Mouse (Mus musculus) ES-E14 (cell line): ENCODE measurements around the gene Gm9999. TPM values are rescaled to one million over a fixed set of nuclear protein-coding genes. Genes with fewer than 3 reads are reported as not detected.

Experiments
- DNase-seq: peaks from one replicate; pipeline ENCODE4 v3.0.0-alpha.2; 2013; ENCODE audit warnings: low read depth, low spot score
- H3K27ac ChIP-seq: 2 replicates; pipeline ENCODE4 v1.5.1; 2012; ENCODE audit warnings: low read depth, mild to moderate bottlenecking, low read length, moderate library complexity, mixed read lengths; ENCODE audit not compliant: poor library complexity, insufficient read depth, severe bottlenecking
- H3K36me3 ChIP-seq: 2 replicates; pipeline ENCODE4 v1.6.1; 2012; ENCODE audit warnings: mild to moderate bottlenecking, low read length, moderate library complexity, mixed read lengths; ENCODE audit not compliant: control insufficient read depth, poor library complexity, insufficient read depth, severe bottlenecking
- H3K4me1 ChIP-seq, 2 experiments: fragments of 150-350 bp in 1 of 2; sonication (generic) in 1 of 2; 2 replicates each; pipeline ENCODE4 v1.6.1; 2012; ENCODE audit warnings: low read length in 2 of 2, mild to moderate bottlenecking in 1 of 2, mixed read lengths in 1 of 2; ENCODE audit not compliant: control insufficient read depth in 2 of 2, insufficient read depth in 2 of 2, poor library complexity in 1 of 2
- H3K4me3 ChIP-seq, 2 experiments: fragments of 150-350 bp in 1 of 2; sonication (generic) in 1 of 2; 2 replicates each; pipeline ENCODE4 v1.5.1; 2012; ENCODE audit warnings: low read length in 2 of 2, low read depth in 1 of 2, mild to moderate bottlenecking in 1 of 2, mixed read lengths in 1 of 2; ENCODE audit not compliant: insufficient read depth in 1 of 2, poor library complexity in 1 of 2, severe bottlenecking in 1 of 2
- H3K9ac ChIP-seq: 2 replicates; pipeline ENCODE4 v1.6.1; 2012; ENCODE audit warnings: low read depth, mild to moderate bottlenecking, low read length, mixed read lengths; ENCODE audit not compliant: poor library complexity, insufficient read depth, severe bottlenecking
- H3K9me3 ChIP-seq: fragments of 150-350 bp; sonication (generic); 2 replicates; pipeline ENCODE4 v1.6.1; 2012; ENCODE audit warnings: low read depth, mild to moderate bottlenecking, low read length; ENCODE audit not compliant: control insufficient read depth, insufficient read depth
- CHD2 ChIP-seq: IDR thresholded peaks from 2 replicates; pipeline ENCODE4 v1.6.1; 2014; ENCODE audit warnings: mild to moderate bottlenecking, low read depth, low read length, inconsistent platforms
- HCFC1 ChIP-seq: IDR thresholded peaks from 2 replicates; pipeline ENCODE4 v1.6.1; 2012; ENCODE audit warnings: low read length, inconsistent platforms, borderline replicate concordance; ENCODE audit not compliant: insufficient read depth
- MAFK ChIP-seq: IDR thresholded peaks from 2 replicates; pipeline ENCODE4 v1.6.1; 2014; ENCODE audit warnings: mild to moderate bottlenecking, low read depth, low read length, inconsistent platforms; ENCODE audit not compliant: insufficient read depth
- ZC3H11A ChIP-seq: IDR thresholded peaks from 2 replicates; pipeline ENCODE4 v1.6.1; 2012; ENCODE audit warnings: low read depth, mild to moderate bottlenecking, inconsistent platforms, low read length, borderline replicate concordance
- ZNF384 ChIP-seq: IDR thresholded peaks from 2 replicates; pipeline ENCODE4 v1.6.1; 2012; ENCODE audit warnings: low read depth, low read length, inconsistent platforms
- in situ Hi-C, 2 experiments: fragments of 600-800 bp; cut with MboI; formaldehyde crosslinking; loops; one replicate each; pipeline ENCODE4 v1.15.1; 2025; ENCODE audit warnings: low sequenced_read_pairs in 2 of 2, inconsistent platforms in 1 of 2; ENCODE audit not compliant: unreplicated experiment in 2 of 2
- total RNA-seq: library from RNA; depleted of rRNA; stranded (reverse); fragments of 300-350 nt; gene quantifications from 2 replicates; pipeline ENCODE4 v1.2.3, GENCODE M21; 2012; rRNA removed

Gene Gm9999
- total RNA-seq, 1 experiment, result not detected

DNA sequence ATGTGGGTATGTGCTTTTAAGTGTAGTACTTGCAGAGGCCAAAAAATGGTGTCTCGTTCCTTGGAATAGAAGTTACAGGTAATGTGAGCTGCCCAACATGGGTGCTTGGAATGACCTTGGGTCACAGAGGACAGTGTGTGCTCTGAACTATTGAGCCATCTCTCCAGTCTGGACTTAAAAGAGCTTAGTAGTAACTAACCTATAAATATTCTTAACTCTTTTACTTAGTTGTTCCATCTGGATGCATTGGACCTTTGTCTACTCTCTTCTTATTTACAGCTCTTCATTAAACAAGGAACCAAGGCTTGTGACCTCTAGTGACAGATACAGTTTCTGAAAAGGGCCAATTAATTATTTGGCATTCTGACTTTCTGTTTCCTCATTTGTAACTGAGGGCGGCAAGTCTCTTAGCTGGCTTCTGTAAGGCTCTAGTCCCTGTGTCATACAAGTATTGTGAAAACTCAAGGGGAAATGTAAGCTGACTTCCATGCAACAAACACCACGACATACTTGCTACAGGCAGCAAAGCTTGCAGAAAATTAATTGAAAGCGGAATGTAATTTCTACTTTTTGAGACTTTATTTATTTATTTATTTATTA is 51.5 kb downstream of the Gm9999 start:
- no peaks in the 10 kb centered on the region for H3K36me3 ChIP-seq
- H3K9me3 ChIP-seq, result no peaks in the 10 kb centered on the region
- H3K4me1 ChIP-seq, result no peaks in the 10 kb centered on the region
- in situ Hi-C loops, result loop anchor here in 1 of 2 experiments (10.0 kb wide), 1 partner anchor 110 kb away; no protein-coding TSS in a partner anchor
- TF ChIP-seq MAFK, result no peak
- no peak for TF ChIP-seq HCFC1
- TF ChIP-seq CHD2, result no peak
- TF ChIP-seq ZNF384, result no peak
- no peak for TF ChIP-seq ZC3H11A
- H3K9ac ChIP-seq, result no peak overlapping the region
- no peak for DNase-seq
- H3K4me3 ChIP-seq, result no peak overlapping the region
- H3K27ac ChIP-seq, result no peak overlapping the region

DNA sequence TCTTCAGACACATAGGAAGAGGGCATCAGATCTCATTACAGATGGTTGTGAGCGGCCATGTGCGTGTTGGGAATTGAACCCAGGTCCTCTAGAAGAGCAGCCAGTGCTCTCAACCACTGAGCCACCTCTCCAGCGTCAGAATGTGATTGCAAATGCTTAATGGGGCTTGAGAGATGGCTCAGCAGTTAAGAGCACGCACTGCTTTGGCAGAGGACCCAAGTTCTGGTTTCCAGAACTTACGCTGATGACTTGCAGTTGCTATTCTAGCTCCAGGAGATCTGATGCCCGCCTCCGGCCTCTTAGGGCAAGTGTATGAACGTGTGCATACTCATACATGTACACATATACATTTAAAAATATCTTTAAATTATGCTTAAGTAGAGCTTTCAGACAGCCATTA is 52.0 kb downstream of the Gm9999 start:
- H3K4me1 ChIP-seq, result no peaks in the 10 kb centered on the region
- no peak overlapping the region for H3K9ac ChIP-seq
- TF ChIP-seq HCFC1 (no peak), ZC3H11A (no peak), ZNF384 (no peak), CHD2 (no peak), MAFK (no peak)
- no peaks in the 10 kb centered on the region for H3K9me3 ChIP-seq
- no peak for DNase-seq
- H3K4me3 ChIP-seq, result no peak overlapping the region
- in situ Hi-C loops, result loop anchor here in 1 of 2 experiments (10.0 kb wide), 1 partner anchor 109 kb away; no protein-coding TSS in a partner anchor
- no peaks in the 10 kb centered on the region for H3K36me3 ChIP-seq
- H3K27ac ChIP-seq, result no peak overlapping the region

Other genes starting within 250 kb of the Gm9999 start
- not detected in 2 replicates for gene Saa1, start 240.6 kb upstream of the Gm9999 start, total RNA-seq
- gene Saa2, start 231.8 kb upstream of the Gm9999 start, total RNA-seq, result not detected in 2 replicates
- gene Hps5, start 187.5 kb upstream of the Gm9999 start, total RNA-seq, result 17.4 and 18.0 TPM in 2 replicates
- gene Gtf2h1, start 187.5 kb upstream of the Gm9999 start, total RNA-seq, result 57.5 and 71.7 TPM in 2 replicates
- gene Ldha, start 142.1 kb upstream of the Gm9999 start, total RNA-seq, result 621 and 827 TPM in 2 replicates
- 3.4 and 3.9 TPM in 2 replicates for gene Ldhc, start 122.4 kb upstream of the Gm9999 start, total RNA-seq
- 44.9 and 54.3 TPM in 2 replicates for gene Tsg101, start 63.6 kb upstream of the Gm9999 start, total RNA-seq
- gene Uevld, start 25.1 kb upstream of the Gm9999 start, total RNA-seq, result 6.6 and 10.3 TPM in 2 replicates
- 7.1 and 10.6 TPM in 2 replicates for gene Spty2d1, start 24.8 kb downstream of the Gm9999 start, total RNA-seq
- 1.1 and 2.1 TPM in 2 replicates for gene Tmem86a, start 67.0 kb downstream of the Gm9999 start, total RNA-seq
- 0.32 and 0.36 TPM in 2 replicates for gene Ptpn5, start 150.1 kb downstream of the Gm9999 start, total RNA-seq
- not detected in 2 replicates for gene Mrgpra6, start 221.3 kb downstream of the Gm9999 start, total RNA-seq